Mouse (Mus musculus): ENCODE data around the gene Gatad1. TPM values are rescaled to one million over a fixed set of nuclear protein-coding genes. Genes with fewer than 3 reads are reported as not detected.

The Gatad1 gene
- polyA plus RNA-seq, 1 experiment = 3.5 TPM

- Histone ChIP-seq H3K4me1 (ENCODE audit: control insufficient read depth) (peaks cover 29% of the 10 kb centered on the region), H3K9me3 (ENCODE audit: control insufficient read depth, low read length) (no peaks in the 10 kb centered on the region), H3K36me3 (ENCODE audit: control insufficient read depth) (peaks cover 41% of the 10 kb centered on the region), H3K27me3 (ENCODE audit: control insufficient read depth) (no peaks in the 10 kb centered on the region), H3K4me3 (replicated peaks) (peak overlapping the region; percentile 93)
- TF ChIP-seq TAL1 (IDR thresholded peaks at IDR 0.05; ENCODE audit: low read length) (no peak), GATA1 (IDR thresholded peaks at IDR 0.05; ENCODE audit: low read length) (no peak)
These were observed 10.4 kb downstream of the Gatad1 start for GRCm38 (mm10) chr5:3646539-3646938.

GRCm38 (mm10) chr5:3645326-3645725 lies 11.7 kb downstream of the Gatad1 start:
- no peaks in the 10 kb centered on the region for H3K27me3 ChIP-seq (ENCODE audit: control insufficient read depth)
- no peaks in the 10 kb centered on the region for H3K9me3 ChIP-seq (ENCODE audit: control insufficient read depth, low read length)
- peak overlapping the region; percentile 10 for H3K4me3 ChIP-seq (replicated peaks)
- no peak for TF ChIP-seq TAL1 (IDR thresholded peaks at IDR 0.05; ENCODE audit: low read length)
- TF ChIP-seq GATA1 (IDR thresholded peaks at IDR 0.05; ENCODE audit: low read length) = no peak
- peaks cover 52% of the 10 kb centered on the region for H3K36me3 ChIP-seq (ENCODE audit: control insufficient read depth)
- peaks cover 29% of the 10 kb centered on the region for H3K4me1 ChIP-seq (ENCODE audit: control insufficient read depth)

GRCm38 (mm10) chr5:3644621-3645020 lies 12.4 kb downstream of the Gatad1 start:
- Histone ChIP-seq H3K27me3 (ENCODE audit: control insufficient read depth) (no peaks in the 10 kb centered on the region), H3K36me3 (ENCODE audit: control insufficient read depth) (peaks cover 57% of the 10 kb centered on the region), H3K4me3 (replicated peaks) (no peak overlapping the region), H3K9me3 (ENCODE audit: control insufficient read depth, low read length) (no peaks in the 10 kb centered on the region), H3K4me1 (ENCODE audit: control insufficient read depth) (peaks cover 29% of the 10 kb centered on the region)
- no peak for TF ChIP-seq TAL1 (IDR thresholded peaks at IDR 0.05; ENCODE audit: low read length)
- no peak for TF ChIP-seq GATA1 (IDR thresholded peaks at IDR 0.05; ENCODE audit: low read length)

GRCm38 (mm10) chr5:3635286-3635685 lies 21.7 kb downstream of the Gatad1 start:
- TF ChIP-seq GATA1 (IDR thresholded peaks at IDR 0.05; ENCODE audit: low read length) = no peak
- TF ChIP-seq TAL1 (IDR thresholded peaks at IDR 0.05; ENCODE audit: low read length) = no peak
- Histone ChIP-seq H3K9me3 (ENCODE audit: control insufficient read depth, low read length) (no peaks in the 10 kb centered on the region), H3K27me3 (ENCODE audit: control insufficient read depth) (no peaks in the 10 kb centered on the region), H3K4me3 (replicated peaks) (no peak overlapping the region), H3K4me1 (ENCODE audit: control insufficient read depth) (peaks cover 6% of the 10 kb centered on the region; the same call in 1 of the 2 replicates), H3K36me3 (ENCODE audit: control insufficient read depth) (peaks cover 28% of the 10 kb centered on the region)

- Histone ChIP-seq H3K36me3 (ENCODE audit: control insufficient read depth) (peaks cover 24% of the 10 kb centered on the region), H3K9me3 (ENCODE audit: control insufficient read depth, low read length) (no peaks in the 10 kb centered on the region), H3K4me1 (ENCODE audit: control insufficient read depth) (peaks cover 6% of the 10 kb centered on the region; the same call in 1 of the 2 replicates), H3K27me3 (ENCODE audit: control insufficient read depth) (no peaks in the 10 kb centered on the region), H3K4me3 (replicated peaks) (no peak overlapping the region)
- no peak for TF ChIP-seq GATA1 (IDR thresholded peaks at IDR 0.05; ENCODE audit: low read length)
- no peak for TF ChIP-seq TAL1 (IDR thresholded peaks at IDR 0.05; ENCODE audit: low read length)
These were observed 23.0 kb downstream of the Gatad1 start for GRCm38 (mm10) chr5:3633951-3634350.

GRCm38 (mm10) chr5:3633315-3633714 lies 23.7 kb downstream of the Gatad1 start:
- peaks cover 24% of the 10 kb centered on the region for H3K36me3 ChIP-seq (ENCODE audit: control insufficient read depth)
- TF ChIP-seq TAL1 (IDR thresholded peaks at IDR 0.05; ENCODE audit: low read length) = no peak
- TF ChIP-seq GATA1 (IDR thresholded peaks at IDR 0.05; ENCODE audit: low read length) = no peak
- no peaks in the 10 kb centered on the region for H3K27me3 ChIP-seq (ENCODE audit: control insufficient read depth)
- peaks cover 6% of the 10 kb centered on the region; the same call in 1 of the 2 replicates for H3K4me1 ChIP-seq (ENCODE audit: control insufficient read depth)
- H3K9me3 ChIP-seq (ENCODE audit: control insufficient read depth, low read length) = no peaks in the 10 kb centered on the region
- no peak overlapping the region for H3K4me3 ChIP-seq (replicated peaks)

GRCm38 (mm10) chr5:3632285-3632684 lies 24.7 kb downstream of the Gatad1 start:
- Histone ChIP-seq H3K4me1 (ENCODE audit: control insufficient read depth) (peaks cover 6% of the 10 kb centered on the region; the same call in 1 of the 2 replicates), H3K27me3 (ENCODE audit: control insufficient read depth) (no peaks in the 10 kb centered on the region), H3K9me3 (ENCODE audit: control insufficient read depth, low read length) (no peaks in the 10 kb centered on the region), H3K4me3 (replicated peaks) (no peak overlapping the region), H3K36me3 (ENCODE audit: control insufficient read depth) (peaks cover 22% of the 10 kb centered on the region)
- no peak for TF ChIP-seq GATA1 (IDR thresholded peaks at IDR 0.05; ENCODE audit: low read length)
- TF ChIP-seq TAL1 (IDR thresholded peaks at IDR 0.05; ENCODE audit: low read length) = no peak

- Histone ChIP-seq H3K9me3 (ENCODE audit: control insufficient read depth, low read length) (no peaks in the 10 kb centered on the region), H3K27me3 (ENCODE audit: control insufficient read depth) (no peaks in the 10 kb centered on the region), H3K36me3 (ENCODE audit: control insufficient read depth) (peaks cover 26% of the 10 kb centered on the region), H3K4me3 (replicated peaks) (no peak overlapping the region), H3K4me1 (ENCODE audit: control insufficient read depth) (peaks cover 6% of the 10 kb centered on the region; the same call in 1 of the 2 replicates)
- TF ChIP-seq TAL1 (IDR thresholded peaks at IDR 0.05; ENCODE audit: low read length) (no peak), GATA1 (IDR thresholded peaks at IDR 0.05; ENCODE audit: low read length) (no peak)
These were observed 25.3 kb downstream of the Gatad1 start for GRCm38 (mm10) chr5:3631512-3632271.

- TF ChIP-seq GATA1 (IDR thresholded peaks at IDR 0.05; ENCODE audit: low read length) (no peak), TAL1 (IDR thresholded peaks at IDR 0.05; ENCODE audit: low read length) (no peak)
- H3K4me3 ChIP-seq (replicated peaks) = no peak overlapping the region
- no peaks in the 10 kb centered on the region for H3K9me3 ChIP-seq (ENCODE audit: control insufficient read depth, low read length)
- H3K36me3 ChIP-seq (ENCODE audit: control insufficient read depth) = peaks cover 22% of the 10 kb centered on the region
- peaks cover 6% of the 10 kb centered on the region; the same call in 1 of the 2 replicates for H3K4me1 ChIP-seq (ENCODE audit: control insufficient read depth)
- H3K27me3 ChIP-seq (ENCODE audit: control insufficient read depth) = no peaks in the 10 kb centered on the region
These were observed 26.9 kb downstream of the Gatad1 start for GRCm38 (mm10) chr5:3630055-3630454.

All from erythroblast, embryonic 14.5 days (primary cell).